Mouse (Mus musculus) testis, postnatal 14 days (tissue): Measurements from ENCODE around the gene Smyd5.

ENCODE experiments used
- DNase-seq: peaks from one replicate; pipeline ENCODE4 v3.0.0; 2021; ENCODE audit warnings: low spot score

The Smyd5 gene

GRCm38 (mm10) chr6:85431842-85432431, at the start of gene Smyd5:
Gene Smyd5, plus strand, starts transcription at chr6:85431989.
- DNase-seq: peak; percentile 90

- DNase-seq: no peak
Observed at GRCm38 (mm10) chr6:85382791-85383190, 49.0 kb upstream of the Smyd5 start.

- DNase-seq: no peak
Observed at GRCm38 (mm10) chr6:85388608-85389007, 43.2 kb upstream of the Smyd5 start.

GRCm38 (mm10) chr6:85391803-85392202, 40.0 kb upstream of the Smyd5 start:
- DNase-seq: no peak

GRCm38 (mm10) chr6:85395360-85395759, 36.4 kb upstream of the Smyd5 start:
- DNase-seq: no peak

GRCm38 (mm10) chr6:85397165-85397564, 34.6 kb upstream of the Smyd5 start:
- DNase-seq: no peak

- no peak for DNase-seq
Observed at GRCm38 (mm10) chr6:85399715-85400114, 32.1 kb upstream of the Smyd5 start.

GRCm38 (mm10) chr6:85402613-85403012, 29.2 kb upstream of the Smyd5 start:
- DNase-seq: no peak

GRCm38 (mm10) chr6:85403039-85403438, 28.8 kb upstream of the Smyd5 start:
- DNase-seq: no peak

GRCm38 (mm10) chr6:85409003-85409402, 22.8 kb upstream of the Smyd5 start:
- no peak for DNase-seq

GRCm38 (mm10) chr6:85410771-85411273, 21.0 kb upstream of the Smyd5 start:
- DNase-seq: no peak

- DNase-seq: no peak
Observed at GRCm38 (mm10) chr6:85415829-85416228, 16.0 kb upstream of the Smyd5 start.

GRCm38 (mm10) chr6:85419150-85419549, 12.6 kb upstream of the Smyd5 start:
- DNase-seq: no peak

- DNase-seq: no peak
Observed at GRCm38 (mm10) chr6:85423836-85424379, 7.9 kb upstream of the Smyd5 start, which contains the start of gene Noto. Gene Noto, plus strand, starts transcription at chr6:85423886.

GRCm38 (mm10) chr6:85431274-85431841, 431 bp upstream of the Smyd5 start:
- DNase-seq: no peak

GRCm38 (mm10) chr6:85433865-85434264, 2.1 kb downstream of the Smyd5 start:
- no peak for DNase-seq

GRCm38 (mm10) chr6:85436204-85436603, 4.4 kb downstream of the Smyd5 start:
- no peak for DNase-seq

GRCm38 (mm10) chr6:85436631-85437030, 4.8 kb downstream of the Smyd5 start:
- no peak for DNase-seq

GRCm38 (mm10) chr6:85441142-85441541, 9.4 kb downstream of the Smyd5 start:
- DNase-seq: no peak

- DNase-seq: no peak
Observed at GRCm38 (mm10) chr6:85443488-85444233, 11.9 kb downstream of the Smyd5 start.

GRCm38 (mm10) chr6:85444266-85444965, 12.6 kb downstream of the Smyd5 start:
- DNase-seq: no peak

- no peak for DNase-seq
Observed at GRCm38 (mm10) chr6:85445286-85445685, 13.5 kb downstream of the Smyd5 start.
